Mouse (Mus musculus) kidney, postnatal 25 days (tissue): ENCODE measurements around the gene Pnma1.

Experiments used
- DNase-seq, 2 experiments: peaks; one replicate each; pipeline ENCODE4 v3.0.0; 2021; ENCODE audit warnings: mixed read lengths in 2 of 2

The Pnma1 gene

GRCm38 (mm10) chr12:84152352-84153190 lies 4.3 kb upstream of the Pnma1 start:
- DNase-seq: no peak

GRCm38 (mm10) chr12:84151911-84152310 lies 3.6 kb upstream of the Pnma1 start:
- no peak for DNase-seq

GRCm38 (mm10) chr12:84150976-84151375 lies 2.7 kb upstream of the Pnma1 start:
- no peak for DNase-seq

GRCm38 (mm10) chr12:84149971-84150370 lies 1.7 kb upstream of the Pnma1 start:
- DNase-seq: no peak

GRCm38 (mm10) chr12:84148622-84149012 lies 328 bp upstream of the Pnma1 start:
- DNase-seq: no peak

- DNase-seq: peak in 1 of 2 experiments; percentile 24
These were observed 5.8 kb downstream of the Pnma1 start for GRCm38 (mm10) chr12:84142281-84143050.

GRCm38 (mm10) chr12:84141271-84141670 lies 7.0 kb downstream of the Pnma1 start:
- no peak for DNase-seq

GRCm38 (mm10) chr12:84140135-84140534 lies 8.2 kb downstream of the Pnma1 start:
- no peak for DNase-seq

- no peak for DNase-seq
These were observed 11.2 kb downstream of the Pnma1 start for GRCm38 (mm10) chr12:84137131-84137530.

GRCm38 (mm10) chr12:84132265-84132664 lies 16.0 kb downstream of the Pnma1 start:
- peak in 1 of 2 experiments; percentile 70 for DNase-seq

GRCm38 (mm10) chr12:84129931-84130330 lies 18.4 kb downstream of the Pnma1 start:
- DNase-seq: no peak

GRCm38 (mm10) chr12:84128576-84128975 lies 19.7 kb downstream of the Pnma1 start:
- no peak for DNase-seq

- no peak for DNase-seq
These were observed 21.4 kb downstream of the Pnma1 start for GRCm38 (mm10) chr12:84126899-84127298.

- no peak for DNase-seq
These were observed 22.4 kb downstream of the Pnma1 start for GRCm38 (mm10) chr12:84125892-84126291.

GRCm38 (mm10) chr12:84119584-84119983 lies 28.7 kb downstream of the Pnma1 start:
- DNase-seq: no peak

- DNase-seq: peak; percentile 93 to 96
These were observed 33.9 kb downstream of the Pnma1 start, which contains the start of gene Dnal1 for GRCm38 (mm10) chr12:84114153-84114994. Dnal1 (plus strand) TSS chr12:84114366.

GRCm38 (mm10) chr12:84113676-84114075 lies 34.6 kb downstream of the Pnma1 start:
- DNase-seq: no peak

- DNase-seq: no peak
These were observed 37.5 kb downstream of the Pnma1 start for GRCm38 (mm10) chr12:84110814-84111213.

- no peak for DNase-seq
These were observed 38.4 kb downstream of the Pnma1 start for GRCm38 (mm10) chr12:84109924-84110323.

GRCm38 (mm10) chr12:84107692-84108091 lies 40.6 kb downstream of the Pnma1 start:
- DNase-seq: no peak

GRCm38 (mm10) chr12:84107012-84107411 lies 41.3 kb downstream of the Pnma1 start:
- DNase-seq: no peak

- DNase-seq: no peak
These were observed 46.8 kb downstream of the Pnma1 start for GRCm38 (mm10) chr12:84101493-84101845.
